Mouse (Mus musculus) thymus, adult 2 months (tissue): ENCODE data around the gene Kctd14. TPM values are rescaled to one million over a fixed set of nuclear protein-coding genes. Genes with fewer than 3 reads are reported as not detected.

Experiments used
- DNase-seq: peaks from one replicate; pipeline ENCODE4 v3.0.0; 2021
- H3K27ac ChIP-seq: fragments of 200-500 bp; 2 replicates; pipeline ENCODE4 v1.5.1; 2012; ENCODE audit warnings: low read length, control low read depth; ENCODE audit not compliant: control insufficient read depth, insufficient read depth
- H3K27me3 ChIP-seq: fragments of 200-500 bp; 2 replicates; pipeline ENCODE4 v1.6.1; 2012; ENCODE audit warnings: mild to moderate bottlenecking, low read length, moderate library complexity, mixed read lengths; ENCODE audit not compliant: control insufficient read depth, insufficient read depth
- H3K36me3 ChIP-seq: fragments of 200-500 bp; 2 replicates; pipeline ENCODE4 v1.6.1; 2012; ENCODE audit warnings: mild to moderate bottlenecking, low read length, moderate library complexity; ENCODE audit not compliant: control insufficient read depth, insufficient read depth
- H3K4me1 ChIP-seq: fragments of 200-500 bp; replicated peaks from 2 replicates; pipeline ENCODE4 v1.6.1; 2012; ENCODE audit warnings: low read length; ENCODE audit not compliant: control insufficient read depth, insufficient read depth
- H3K4me3 ChIP-seq: fragments of 200-500 bp; 2 replicates; pipeline ENCODE4 v1.5.1; 2012; ENCODE audit warnings: mild to moderate bottlenecking, low read length, control low read depth, moderate library complexity; ENCODE audit not compliant: control insufficient read depth, insufficient read depth
- CTCF ChIP-seq: fragments of 200-500 bp; IDR thresholded peaks from 2 replicates; pipeline ENCODE4 v1.5.1; 2012; ENCODE audit warnings: mild to moderate bottlenecking, control low read depth, low read length, moderate library complexity, borderline replicate concordance; ENCODE audit not compliant: control insufficient read depth, poor library complexity, insufficient read depth; ENCODE audit errors: extremely low read depth
- POLR2A ChIP-seq: fragments of 200-500 bp; IDR thresholded peaks from 2 replicates; pipeline ENCODE4 v1.6.1; 2012; ENCODE audit warnings: mild to moderate bottlenecking, low read length, control low read depth, moderate library complexity; ENCODE audit not compliant: control insufficient read depth, poor library complexity, insufficient read depth; ENCODE audit errors: extremely low read depth
- WGBS: fragments of 180-500 bp; shearing (Covaris S2); methylation state at CpG from one replicate; pipeline ENCODE4 v1.1.7; 2018; 5-methylcytosine and 5-hydroxymethylcytosine counted together
- polyA plus RNA-seq: library from polyadenylated mRNA; depleted of rRNA; stranded (reverse); fragments of >200 nt; gene quantifications from 2 replicates; pipeline ENCODE4 v1.2.3, GENCODE M21; 2012

Kctd14 gene
- polyA plus RNA-seq, 1 experiment: 4.9 TPM

DNA sequence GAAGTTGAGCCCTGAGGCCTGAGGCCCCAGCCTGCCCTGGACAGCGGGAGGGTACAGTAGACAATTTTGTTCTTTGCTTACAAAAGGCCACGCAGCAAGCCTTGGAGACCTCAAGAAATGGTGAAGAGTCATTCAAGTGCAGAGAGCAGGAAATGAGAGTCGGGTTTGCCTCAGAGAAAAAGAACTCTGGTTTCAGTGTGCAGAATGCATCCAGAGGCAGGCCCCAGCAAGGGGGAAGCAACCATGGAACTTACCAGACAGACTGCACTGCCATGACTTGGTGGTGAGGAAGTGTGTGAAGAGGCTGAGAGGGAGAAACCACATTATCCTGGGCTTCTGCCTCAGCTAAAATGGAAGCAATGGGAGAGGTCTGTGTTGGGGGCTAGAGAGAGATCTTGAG lies 4.5 kb downstream of the Kctd14 start:
- DNase-seq: no peak
- Histone ChIP-seq H3K27me3 (no peaks in the 10 kb centered on the region), H3K27ac (no peak overlapping the region), H3K4me3 (no peak overlapping the region), H3K4me1 (peaks cover 27% of the 10 kb centered on the region), H3K36me3 (no peaks in the 10 kb centered on the region)
- WGBS: 19% methylated on average over 3 of the region's 3 CpGs
- TF ChIP-seq CTCF: no peak
- no peak for TF ChIP-seq POLR2A

- Histone ChIP-seq H3K27me3 (no peaks in the 10 kb centered on the region), H3K27ac (no peak overlapping the region), H3K36me3 (no peaks in the 10 kb centered on the region), H3K4me3 (no peak overlapping the region), H3K4me1 (no peaks in the 10 kb centered on the region)
- TF ChIP-seq CTCF: no peak
- no peak for TF ChIP-seq POLR2A
- WGBS: 93% methylated on average over 5 of the region's 5 CpGs
- DNase-seq: no peak
Measured at GRCm38 (mm10) chr7:97473001-97473400, 21.9 kb downstream of the Kctd14 start.

DNA sequence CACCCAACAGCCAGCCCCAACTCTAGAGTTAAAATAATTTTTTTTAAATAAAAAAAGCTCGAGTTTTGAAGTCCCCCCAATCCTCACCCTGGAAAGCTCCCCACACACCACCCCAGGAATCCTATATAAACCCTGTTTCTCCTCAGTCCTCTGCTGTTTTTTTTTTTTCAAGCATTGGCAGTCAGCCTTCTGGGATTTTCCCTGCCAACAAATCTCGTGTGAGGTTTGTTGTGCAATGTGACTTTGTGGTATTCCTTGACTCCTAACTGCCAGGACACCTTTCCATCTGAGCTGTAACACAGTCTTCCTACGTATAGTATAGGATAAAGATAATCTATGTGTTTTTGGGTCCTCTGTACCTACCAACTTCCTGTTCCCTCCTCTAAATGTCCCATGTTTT lies 28.2 kb downstream of the Kctd14 start:
- H3K27ac ChIP-seq: no peak overlapping the region
- no peak for TF ChIP-seq CTCF
- TF ChIP-seq POLR2A: no peak
- no peaks in the 10 kb centered on the region for H3K36me3 ChIP-seq
- no peak overlapping the region for H3K4me3 ChIP-seq
- 75% methylated on average over 3 of the region's 3 CpGs for WGBS
- no peaks in the 10 kb centered on the region for H3K27me3 ChIP-seq
- DNase-seq: no peak
- no peaks in the 10 kb centered on the region for H3K4me1 ChIP-seq

- no peak overlapping the region for H3K27ac ChIP-seq
- WGBS: 18% methylated on average over 3 of the region's 3 CpGs
- DNase-seq: no peak
Measured at GRCm38 (mm10) chr7:97480290-97480689, 29.2 kb downstream of the Kctd14 start.

DNA sequence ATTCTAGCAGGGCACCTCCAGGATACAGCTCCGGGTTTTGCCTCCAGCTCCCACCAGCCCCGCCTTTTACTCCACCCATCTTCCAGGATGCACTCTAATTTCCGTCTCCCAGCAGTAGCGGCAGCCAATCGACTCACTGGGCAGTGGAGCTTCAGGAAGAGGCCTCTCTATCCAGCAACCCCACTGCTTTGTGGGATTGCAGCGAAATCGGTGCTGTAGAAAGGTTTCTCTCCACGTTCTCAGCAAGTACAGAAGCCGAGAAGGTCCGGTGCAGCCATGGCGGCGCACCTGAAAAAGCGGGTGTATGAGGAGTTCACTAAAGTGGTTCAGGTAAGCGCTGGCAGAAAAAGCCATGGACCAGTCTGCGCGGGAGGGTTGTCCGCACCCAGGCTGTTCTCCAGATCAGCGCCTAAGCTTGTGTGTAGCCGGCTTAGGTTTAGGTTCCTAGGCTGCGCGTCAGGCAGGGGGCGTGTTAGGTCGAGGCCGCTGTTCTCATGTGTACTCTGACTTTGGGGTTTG lies 29.8 kb downstream of the Kctd14 start, which contains the start of gene Ints4:
Ints4 (plus strand) TSS at position 136 of the 519 bp plus-strand sequence.
- TF ChIP-seq CTCF (peak; percentile 49; the same call in 1 of the 2 replicates), POLR2A (peak; percentile 55; the same call in 1 of the 2 replicates)
- no peaks in the 10 kb centered on the region for H3K27me3 ChIP-seq
- peak within 1 kb of the TSS; percentile 21; the same call in 1 of the 2 replicates for H3K27ac ChIP-seq
- under 1% methylated on average over 24 of the region's 24 CpGs for WGBS
- H3K36me3 ChIP-seq: peaks cover 7% of the 10 kb centered on the region; the same call in 1 of the 2 replicates
- DNase-seq: peak; percentile 91
- peak within 1 kb of the TSS; percentile 86 for H3K4me3 ChIP-seq
- no peaks in the 10 kb centered on the region for H3K4me1 ChIP-seq

More at GRCm38 (mm10) chr7:97480290-97480689, 29.2 kb downstream of the Kctd14 start:
- Histone ChIP-seq H3K4me3 (no peak overlapping the region), H3K4me1 (no peaks in the 10 kb centered on the region), H3K36me3 (peaks cover 5% of the 10 kb centered on the region; the same call in 1 of the 2 replicates), H3K27me3 (no peaks in the 10 kb centered on the region)
- TF ChIP-seq CTCF (no peak), POLR2A (no peak)

- Histone ChIP-seq H3K36me3 (peaks cover 20% of the 10 kb centered on the region), H3K4me1 (no peaks in the 10 kb centered on the region), H3K27me3 (no peaks in the 10 kb centered on the region), H3K27ac (no peak overlapping the region), H3K4me3 (no peak overlapping the region)
- 86% methylated on average over 2 of the region's 2 CpGs for WGBS
- no peak for TF ChIP-seq CTCF
- no peak for TF ChIP-seq POLR2A
- DNase-seq: no peak
Measured at GRCm38 (mm10) chr7:97483378-97483777, 32.3 kb downstream of the Kctd14 start.
